Mouse (Mus musculus) forelimb bud, embryonic 11.5 days (tissue): ENCODE data around the gene Ikbke.
A peak's percentile ranks its signal among the peaks of the same experiment; 100 is the strongest.
"Not testable (repeated sequence)": the region's sequence is repeated elsewhere in the genome, so short reads cannot be mapped to it uniquely, and the experiment has no call there.

Source experiments
- DNase-seq: peaks from one replicate; pipeline ENCODE4 v3.0.0-alpha.2; 2012; ENCODE audit warnings: low read depth, low spot score

Gene Ikbke

DNA sequence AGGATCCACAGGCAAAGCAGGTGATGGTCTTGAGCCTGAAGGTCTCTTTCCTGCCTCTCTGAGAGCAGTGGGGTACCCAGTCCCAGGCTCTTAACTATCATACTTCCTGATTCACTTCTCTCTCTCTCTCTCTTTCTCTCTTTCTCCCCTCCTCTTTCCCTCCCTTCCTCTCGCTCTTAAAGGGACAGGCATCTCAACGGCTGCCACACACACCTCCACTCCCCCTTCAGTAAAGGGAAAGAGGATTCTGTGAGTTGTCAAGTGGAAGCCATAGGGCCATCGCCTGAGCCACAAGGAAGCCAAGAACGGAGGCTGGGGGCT, at the start of gene Ikbke:
TSS of gene Ikbke (minus strand) at position 151 of the 321 bp plus-strand sequence.
- no peak for DNase-seq

DNA sequence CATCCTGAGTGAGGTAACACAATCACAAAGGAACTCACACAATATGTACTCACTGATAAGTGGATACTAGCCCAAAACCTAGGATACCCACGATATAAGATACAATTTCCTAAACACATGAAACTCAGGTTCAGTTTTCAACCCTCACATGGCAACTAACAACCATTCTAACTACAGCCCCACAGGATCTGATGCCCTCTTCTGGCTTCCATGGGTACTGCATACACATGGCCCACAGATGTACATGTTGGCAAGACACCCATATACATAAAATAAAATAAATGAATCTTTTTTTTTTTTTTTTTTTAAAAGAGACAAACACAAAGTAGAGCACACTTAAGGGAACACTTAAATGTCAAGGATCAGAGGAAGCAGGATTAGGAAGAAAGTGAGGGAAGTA, 49.7 kb upstream of the Ikbke start:
- DNase-seq, result not testable (repeated sequence)

DNA sequence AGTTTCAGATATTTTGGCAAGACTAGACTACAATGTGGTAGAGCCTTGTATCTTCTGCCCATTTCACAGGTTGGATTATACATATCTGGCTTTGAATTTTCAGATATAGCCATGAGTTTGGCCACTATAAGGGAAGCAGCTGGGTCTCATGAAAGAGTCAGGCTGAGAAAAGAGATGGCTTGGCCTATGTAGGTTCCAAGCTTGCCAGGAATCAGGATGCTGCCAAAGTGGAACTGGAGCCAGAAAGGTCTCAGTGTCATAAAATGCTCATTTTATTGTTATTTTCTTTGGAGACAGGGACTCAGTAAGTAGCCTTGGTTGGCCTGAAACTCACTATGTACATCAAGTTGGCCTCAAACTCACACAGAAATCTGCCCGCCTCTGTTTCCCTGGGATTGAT, 47.8 kb upstream of the Ikbke start:
- no peak for DNase-seq

DNA sequence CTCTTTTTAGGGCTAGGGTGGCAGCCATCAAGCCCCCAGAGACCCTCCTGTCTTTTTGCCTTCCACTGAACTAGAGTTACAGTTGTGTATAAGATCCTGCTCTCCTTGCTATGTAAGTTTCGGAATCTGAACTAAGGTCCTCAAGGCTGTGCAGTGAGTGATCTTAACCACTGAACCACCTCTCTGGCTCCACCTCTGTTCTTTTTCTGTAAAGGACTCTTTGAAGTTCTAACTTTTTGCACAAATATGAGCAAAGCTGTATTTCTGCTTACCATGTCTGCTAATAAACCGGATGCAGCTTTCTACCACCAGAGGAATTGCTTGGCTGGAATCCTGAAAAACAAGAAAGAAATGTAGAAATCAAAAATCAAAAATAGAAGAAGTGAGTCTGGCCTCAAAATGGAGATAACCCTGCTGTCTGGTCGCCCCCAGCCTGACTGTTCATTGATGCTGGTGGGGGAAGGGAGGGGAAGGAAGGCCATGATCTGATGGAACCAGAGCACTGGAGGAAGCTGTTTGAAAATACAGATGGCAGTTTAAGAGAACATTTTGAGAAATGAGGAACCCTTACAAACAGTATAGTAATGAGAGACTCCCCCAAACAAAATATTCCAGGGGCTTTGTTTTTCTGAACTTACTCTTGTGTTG, 45.5 kb upstream of the Ikbke start:
- no peak for DNase-seq

DNA sequence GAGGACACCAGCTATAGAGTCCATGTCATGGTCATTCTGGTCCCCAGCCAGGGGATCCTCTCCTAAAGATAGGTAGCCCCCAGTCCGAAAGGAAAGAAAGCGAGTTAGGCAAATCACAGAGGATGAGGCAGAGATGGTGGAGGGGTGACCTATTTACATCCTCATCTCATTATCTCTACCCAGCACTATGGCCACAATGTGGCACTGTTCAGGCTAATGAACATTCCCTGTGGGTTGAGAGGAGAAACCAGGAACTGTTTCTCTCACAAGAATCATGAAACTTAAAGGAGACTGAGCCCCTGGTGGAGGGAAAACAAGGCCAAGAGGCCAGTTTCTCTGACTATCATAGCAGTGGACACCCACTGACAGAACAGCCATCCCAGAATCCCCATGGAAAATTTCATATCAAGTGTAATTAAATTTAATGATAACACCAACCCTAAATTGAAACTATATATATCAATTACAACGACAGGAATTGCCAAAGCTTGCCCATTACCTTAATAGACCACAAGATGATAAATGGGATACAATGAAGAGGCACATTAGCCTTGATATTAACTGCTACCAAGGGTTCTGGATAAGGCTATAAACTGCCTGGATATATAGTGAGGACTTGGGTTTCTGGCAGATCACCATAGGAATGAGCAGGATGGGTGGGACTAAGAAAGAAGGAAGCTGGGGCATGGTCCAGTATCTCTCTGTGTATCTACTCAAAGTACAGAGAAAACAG, 40.4 kb upstream of the Ikbke start:
- no peak for DNase-seq

DNA sequence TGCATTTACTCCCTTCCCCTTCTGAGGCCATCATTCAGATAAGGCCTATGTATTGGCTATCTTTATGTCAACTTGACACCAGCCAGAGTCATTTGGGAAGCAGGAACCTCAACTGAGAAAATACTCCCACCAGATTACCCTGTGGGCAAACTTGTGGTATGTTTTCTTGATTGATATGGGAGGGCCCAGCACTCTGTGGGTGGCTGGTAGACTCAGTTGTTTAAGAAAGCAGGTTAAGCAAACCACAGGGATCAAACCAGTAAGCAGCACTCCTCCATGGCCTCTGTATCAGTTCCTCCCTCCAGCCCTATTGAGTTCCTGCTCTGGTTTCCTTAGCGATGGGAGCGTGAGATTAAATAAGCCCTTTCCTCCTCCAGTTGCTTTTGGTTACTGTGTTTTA, 39.0 kb upstream of the Ikbke start:
- no peak for DNase-seq

DNA sequence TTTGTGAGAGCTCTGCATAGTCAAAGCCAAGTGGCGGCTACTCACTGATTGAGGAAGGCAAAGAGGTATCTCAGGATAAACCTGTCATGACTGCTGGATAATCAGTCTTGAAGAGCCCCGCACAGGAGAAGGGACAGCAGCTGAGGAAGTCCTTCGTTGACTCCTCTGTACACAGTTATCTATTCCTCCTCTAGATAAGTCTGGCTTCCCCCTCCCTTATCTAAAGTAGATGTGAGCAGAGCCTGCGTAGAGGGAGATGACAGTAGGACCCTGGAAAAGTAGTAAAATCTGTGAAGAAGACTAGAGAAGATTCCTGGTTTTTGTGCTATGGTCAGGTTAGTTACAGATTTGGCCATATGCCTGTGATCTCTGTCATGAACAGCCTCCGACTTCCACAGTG, 38.2 kb upstream of the Ikbke start:
- no peak for DNase-seq

DNA sequence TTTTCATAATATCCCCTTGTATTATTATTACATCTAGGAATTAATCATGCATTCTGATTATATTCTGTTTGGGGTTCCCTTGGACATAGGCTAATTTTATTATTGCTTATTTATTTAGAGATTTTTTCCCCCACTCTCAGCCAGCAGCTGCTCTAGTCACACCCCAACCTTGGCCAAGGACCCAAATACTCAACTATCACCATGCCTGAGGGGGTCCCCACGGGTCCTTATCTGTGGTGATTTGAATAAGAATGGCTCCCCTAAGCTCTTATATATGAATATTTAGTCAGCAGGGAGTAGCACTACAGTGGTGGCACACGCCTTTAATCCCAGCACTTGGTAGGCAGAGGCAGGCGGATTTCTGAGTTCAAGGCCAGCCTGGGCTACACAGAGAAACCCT, 31.9 kb upstream of the Ikbke start:
- DNase-seq, result no peak

DNA sequence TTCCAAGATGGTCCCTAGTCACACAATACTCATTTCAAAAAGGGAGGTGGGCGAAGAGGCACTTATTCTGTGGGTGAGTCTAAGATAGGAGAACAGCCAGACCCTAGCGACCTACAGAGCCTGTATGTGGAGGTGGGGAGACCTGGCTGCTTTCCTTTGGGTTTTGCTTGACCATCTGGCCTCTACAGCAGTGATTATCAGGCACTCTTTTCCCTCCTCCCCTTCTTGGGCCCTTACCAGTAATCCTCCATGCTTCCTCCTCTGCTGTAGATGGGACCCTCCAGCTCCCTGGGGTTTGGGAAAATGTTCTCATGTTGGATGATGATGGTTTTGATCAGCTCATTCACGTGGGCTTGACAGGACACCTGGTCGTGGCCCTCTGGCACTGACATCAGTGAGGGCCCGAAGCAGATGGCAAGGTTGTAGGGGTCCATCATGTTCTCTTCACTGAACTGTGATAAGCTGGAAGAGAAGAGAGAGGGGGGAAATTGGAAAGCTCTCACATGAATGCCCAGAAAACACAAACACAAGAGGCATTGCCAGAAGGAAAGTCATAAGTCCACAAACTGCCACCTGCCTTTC, 30.9 kb upstream of the Ikbke start:
- DNase-seq, result no peak

DNA sequence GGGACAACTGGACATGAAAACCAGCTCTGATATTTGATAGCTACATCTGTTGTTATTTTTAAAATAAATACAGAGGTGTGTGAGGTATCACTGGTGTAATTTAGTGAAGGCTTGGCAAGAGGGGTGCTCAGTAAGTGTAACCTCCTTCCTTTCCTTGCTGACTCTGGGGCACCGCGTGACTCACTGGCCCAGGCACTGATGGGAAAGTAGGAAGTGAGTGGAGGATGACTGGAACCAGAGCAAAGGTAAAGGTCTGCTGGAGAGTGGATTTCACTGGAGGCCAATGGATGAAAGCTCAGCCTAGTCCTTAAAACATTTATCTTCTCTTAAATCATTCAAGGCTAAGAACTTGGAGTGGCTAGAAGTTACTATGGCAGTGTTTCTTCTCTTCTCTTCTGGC, 21.3 kb upstream of the Ikbke start:
- no peak for DNase-seq

DNA sequence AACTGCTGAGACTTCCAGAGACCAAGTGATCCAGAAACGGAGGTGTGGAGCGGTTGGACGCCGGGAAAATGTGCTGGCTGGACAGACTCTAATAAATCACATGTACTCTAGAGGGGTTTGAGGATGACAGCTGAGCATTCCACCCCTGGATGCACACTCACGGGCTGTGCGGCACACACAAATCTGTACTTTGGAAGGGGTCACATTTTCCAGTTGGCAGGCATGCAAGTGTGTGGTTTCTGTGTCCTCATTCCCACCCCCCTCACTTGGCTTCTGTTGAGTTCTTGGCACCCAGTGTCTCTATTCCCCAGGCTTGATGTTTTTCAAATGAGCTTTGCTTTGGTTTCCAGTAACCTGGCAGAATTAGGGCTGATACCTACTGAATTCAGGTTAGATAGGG, 20.4 kb upstream of the Ikbke start:
- no peak for DNase-seq

DNA sequence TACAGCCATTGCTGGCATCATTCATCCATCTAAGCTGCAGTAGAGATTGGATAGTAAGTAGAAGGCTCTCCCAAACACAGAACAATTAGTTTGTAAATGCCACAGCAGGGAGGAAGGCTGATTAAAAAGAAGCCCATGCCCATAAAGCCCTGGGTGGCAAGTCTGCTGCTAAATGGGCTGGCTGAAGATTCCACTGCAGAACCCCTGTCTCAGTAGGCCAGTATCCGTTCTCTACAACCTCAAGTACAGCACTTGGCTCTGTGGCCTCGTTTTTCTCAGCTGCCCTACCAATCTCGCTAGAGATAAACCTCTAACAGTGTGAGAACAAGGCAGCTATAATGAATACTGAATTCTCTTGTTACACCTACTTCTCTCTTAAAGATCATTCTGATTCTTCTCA, 19.8 kb upstream of the Ikbke start:
- DNase-seq, result no peak

DNA sequence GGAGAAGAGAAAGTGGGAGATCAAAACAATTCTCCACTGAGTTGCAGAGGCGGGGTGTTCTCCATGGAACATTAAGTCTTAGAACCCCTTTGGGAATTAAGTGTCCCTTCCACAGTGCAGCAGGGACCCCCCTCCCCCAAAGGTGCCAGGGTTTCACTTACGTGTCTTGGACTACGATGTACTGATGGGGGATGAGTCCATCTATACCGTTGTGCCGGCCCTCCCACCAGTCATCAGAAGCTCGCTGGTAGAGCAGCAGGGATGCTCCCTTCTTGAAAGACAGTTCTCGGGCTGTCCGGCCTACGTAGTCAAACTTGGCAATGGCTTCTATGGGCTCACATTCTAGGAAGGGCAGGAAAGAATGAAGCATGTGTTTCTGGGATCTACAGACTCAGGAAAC, 18.8 kb upstream of the Ikbke start:
- no peak for DNase-seq

DNA sequence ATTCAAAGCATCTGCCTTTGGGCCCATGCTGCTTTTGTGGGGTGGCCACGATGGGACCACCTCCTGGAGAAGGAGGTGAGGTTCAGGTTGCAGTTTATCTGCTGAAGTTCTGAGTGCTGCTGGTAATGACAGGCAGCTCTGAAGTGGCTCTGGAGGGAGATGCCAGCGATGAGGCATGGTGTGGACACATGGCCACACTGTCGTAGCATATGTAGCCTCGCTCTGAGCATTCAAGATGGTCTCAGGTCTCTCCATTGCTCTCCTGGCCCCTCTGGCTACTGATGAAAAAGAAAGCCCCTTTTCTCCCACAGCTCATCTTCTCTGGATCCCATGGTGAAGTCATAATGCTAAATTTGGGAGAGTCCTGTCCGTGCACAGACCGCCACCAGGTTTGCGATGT, 17.3 kb upstream of the Ikbke start:
- no peak for DNase-seq

DNA sequence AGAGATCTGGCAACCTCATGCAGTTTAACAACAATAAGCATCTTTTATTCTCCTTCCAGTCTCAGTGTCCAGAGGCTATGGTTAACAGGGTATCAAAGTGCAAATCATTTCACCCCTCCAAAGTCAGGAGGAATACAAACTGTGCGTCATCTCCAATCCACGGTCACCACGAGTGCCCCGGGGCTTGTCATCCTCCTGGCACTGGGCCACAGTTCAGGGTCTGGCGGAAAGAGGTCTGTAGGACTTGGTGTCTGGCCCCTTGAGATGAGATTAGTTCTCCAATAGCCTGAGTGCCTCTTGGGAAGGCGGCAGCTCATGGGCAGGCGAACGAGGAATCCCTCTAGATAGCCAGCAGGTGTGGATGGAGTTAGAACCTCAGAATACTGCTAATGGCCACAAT, 15.8 kb upstream of the Ikbke start:
- DNase-seq, result no peak

DNA sequence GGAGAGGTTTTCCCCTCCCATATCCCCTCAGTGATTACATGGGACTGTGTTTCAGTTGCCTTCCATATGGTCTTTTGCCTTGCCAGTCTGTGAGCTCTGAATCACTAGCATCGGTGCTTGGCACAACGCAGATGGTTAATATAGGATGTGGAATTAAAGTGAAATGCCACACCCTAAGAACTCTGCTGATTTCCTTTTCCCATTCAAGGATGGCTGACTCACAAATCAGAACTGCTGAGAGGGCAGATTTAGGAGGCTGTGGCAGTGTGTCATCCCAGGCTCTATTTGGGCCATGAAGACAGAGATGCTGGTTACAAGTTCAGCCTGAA, 14.5 kb upstream of the Ikbke start:
- no peak for DNase-seq

DNA sequence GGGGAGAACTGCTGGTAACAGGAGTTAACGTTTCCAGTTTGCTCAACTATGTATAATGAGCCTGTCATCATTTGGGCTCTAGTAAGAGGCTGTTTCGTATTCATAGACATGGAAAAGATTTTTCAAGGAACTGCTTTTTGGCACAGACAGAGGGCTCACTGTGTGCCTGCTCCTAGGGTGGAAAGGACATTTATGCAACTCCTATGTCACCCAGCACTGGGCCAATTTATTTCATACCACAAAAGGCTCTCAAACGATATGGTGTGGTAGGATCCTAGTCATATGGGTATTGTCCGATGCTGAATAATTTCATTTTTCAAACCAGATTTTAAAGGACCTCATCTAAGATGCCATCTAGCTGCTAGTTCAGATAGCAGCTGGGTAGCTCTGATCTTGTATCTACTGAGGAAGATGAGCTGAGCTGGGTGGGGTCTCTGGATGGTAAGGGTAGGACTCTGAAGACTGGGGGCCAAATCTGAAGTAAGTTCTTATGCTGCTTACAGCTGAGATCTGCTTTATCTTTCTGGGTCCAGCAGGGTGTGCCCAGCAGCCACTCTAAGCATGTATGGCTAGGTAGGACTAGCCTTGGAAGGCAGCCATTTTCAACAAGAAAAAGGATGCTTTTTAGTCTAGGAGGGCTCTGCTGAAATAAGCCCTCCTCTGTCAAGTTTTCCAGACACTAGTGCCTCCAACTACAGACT, 14.0 kb upstream of the Ikbke start:
- no peak for DNase-seq

DNA sequence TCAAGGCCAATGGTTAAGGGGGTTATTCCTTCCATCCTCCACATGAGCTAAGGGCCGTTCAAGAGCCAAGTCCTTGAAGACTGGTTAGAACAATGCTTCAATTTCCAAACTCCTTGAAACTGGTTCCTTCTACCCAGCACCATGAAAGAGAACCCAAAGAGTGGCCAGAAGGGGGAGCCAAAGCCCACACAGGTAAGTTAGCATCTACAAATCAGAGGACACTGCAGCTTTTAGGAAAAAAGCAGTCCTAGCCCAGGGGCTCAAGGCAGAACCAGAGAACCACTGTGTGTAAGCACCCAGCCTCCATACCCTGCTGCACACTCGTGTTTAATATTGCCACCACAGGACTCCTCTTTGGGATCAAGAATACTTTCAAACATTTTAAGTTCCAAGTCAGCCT, 11.2 kb upstream of the Ikbke start:
- DNase-seq, result peak; percentile 61

DNA sequence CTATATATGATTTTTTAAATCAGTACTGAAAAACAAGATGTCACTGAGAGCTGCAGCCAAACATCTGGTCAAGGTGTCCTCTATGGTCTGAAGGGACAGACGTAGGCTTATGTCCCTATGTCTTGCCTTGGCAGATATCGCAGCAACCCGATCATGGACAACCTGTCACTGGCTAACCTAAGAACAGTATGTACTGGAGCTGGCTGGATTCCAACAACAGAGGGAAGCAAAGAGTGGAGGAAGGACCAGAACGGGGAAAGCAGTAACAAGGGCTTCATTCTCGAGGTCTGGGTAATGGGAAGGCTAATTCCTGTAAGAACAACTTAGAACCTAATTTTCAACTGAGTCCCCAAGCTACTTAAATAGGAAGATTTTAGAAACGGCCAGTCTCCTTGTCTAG, 9.5 kb upstream of the Ikbke start:
- no peak for DNase-seq

DNA sequence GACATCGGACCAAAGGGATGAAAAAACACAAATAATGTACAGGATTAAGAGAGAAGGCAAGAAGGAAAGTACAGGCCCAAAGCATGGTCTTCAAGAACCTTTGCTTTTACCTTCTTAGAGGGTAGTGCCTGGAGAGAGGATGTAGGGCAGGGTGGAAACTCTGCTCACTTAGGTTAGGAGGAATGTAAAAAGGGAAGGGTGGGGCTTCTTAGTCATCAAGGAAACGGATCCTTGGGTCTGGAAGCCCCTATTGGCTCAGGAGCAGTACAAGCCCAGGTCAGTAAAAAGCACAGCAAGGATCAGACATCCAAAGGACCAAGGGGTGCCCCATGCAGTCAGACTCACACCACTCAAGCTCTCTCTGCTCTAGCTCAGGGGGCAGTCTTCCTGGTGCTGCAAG, 7.9 kb upstream of the Ikbke start:
- DNase-seq, result no peak

DNA sequence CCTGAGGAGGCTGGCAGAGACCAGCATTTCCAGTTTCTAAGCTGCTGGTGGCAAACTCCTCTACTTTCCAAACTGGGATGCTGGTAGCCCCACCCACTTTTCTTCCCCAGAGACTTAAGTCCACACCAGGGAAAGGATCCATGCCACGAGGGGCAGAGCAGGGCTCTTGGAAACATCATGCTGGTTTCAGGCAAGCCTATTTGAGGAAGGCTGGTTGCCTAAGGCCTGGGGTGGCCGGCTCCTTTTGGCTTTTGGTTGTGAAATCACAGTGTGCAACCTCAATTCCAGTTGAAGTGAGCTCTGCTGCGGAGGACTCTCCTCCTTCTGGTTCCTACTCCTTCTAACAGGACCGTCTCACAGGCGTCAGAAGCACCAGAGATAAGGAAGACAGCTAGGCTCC, 7.4 kb upstream of the Ikbke start:
- no peak for DNase-seq

DNA sequence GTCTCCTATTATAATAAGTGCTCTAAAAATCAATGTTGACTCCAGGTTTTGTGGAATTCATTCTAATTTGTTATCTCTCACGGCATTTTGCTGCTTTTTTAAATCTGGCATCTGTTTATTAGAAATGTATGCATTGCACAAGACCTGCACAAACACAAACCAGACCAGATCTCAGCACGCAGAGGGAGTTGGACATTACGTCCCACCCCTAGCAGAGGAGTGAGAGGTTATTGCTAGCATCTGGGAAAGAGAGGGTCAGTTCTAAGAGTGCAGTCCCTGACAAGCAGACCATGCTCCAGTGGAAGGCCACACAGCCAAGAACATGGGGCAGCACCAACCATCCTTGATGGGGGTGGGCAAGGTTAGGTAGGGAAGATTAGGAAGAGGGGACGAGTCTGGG, 5.2 kb upstream of the Ikbke start:
- no peak for DNase-seq

DNA sequence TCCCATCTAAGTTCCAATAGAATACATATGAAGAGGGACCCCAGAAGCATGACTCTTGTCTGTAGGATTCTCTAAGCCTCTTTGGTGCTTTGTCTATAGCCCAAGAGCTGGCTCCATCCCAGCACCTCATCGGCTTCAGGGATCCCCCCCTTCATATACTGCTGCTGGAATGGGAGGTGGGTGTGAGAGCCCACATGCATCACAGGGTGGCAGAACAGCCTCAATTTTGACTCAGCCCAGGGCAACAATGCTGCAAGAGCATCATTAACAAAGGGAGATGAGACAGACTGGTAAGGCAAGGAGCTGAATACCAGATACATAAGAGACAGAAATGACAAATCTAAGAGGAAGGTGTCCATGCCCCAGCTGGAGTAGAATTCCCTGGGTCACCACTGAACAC, 4.8 kb upstream of the Ikbke start:
- DNase-seq, result no peak
